Mouse (Mus musculus): ENCODE measurements around the gene Rpl23.

Gene Rpl23

GRCm38 (mm10) chr11:97813746-97814515, 31.7 kb upstream of the Rpl23 start:
- DNase-seq (ENCODE audit: low read depth, low spot score): no peak

- DNase-seq (ENCODE audit: low read depth, low spot score): peak; percentile 79
These were observed 30.8 kb upstream of the Rpl23 start for GRCm38 (mm10) chr11:97813085-97813484.

DNA sequence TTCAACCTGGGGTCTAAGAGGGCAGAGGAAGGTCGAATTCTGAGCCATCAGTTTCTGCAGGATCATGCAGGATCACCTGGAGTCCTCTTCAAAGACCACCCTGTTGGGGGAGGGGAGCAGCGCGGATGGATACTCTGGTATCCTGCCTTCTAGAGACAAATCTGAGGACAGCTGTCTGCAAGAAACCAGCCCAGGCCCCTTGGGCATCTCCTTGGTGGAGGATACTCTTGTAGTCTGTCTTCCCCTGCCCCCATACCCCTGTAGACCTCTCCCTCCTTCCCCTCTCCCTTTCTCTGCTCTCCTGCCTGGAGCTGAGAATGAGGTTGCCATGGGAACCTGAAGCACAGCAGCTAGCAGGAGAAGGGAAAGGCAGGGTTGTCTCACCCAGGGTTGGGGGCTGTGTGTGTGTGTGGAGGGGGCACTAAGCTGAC, 30.3 kb upstream of the Rpl23 start:
- DNase-seq (ENCODE audit: low read depth, low spot score): peak; percentile 81

- DNase-seq (ENCODE audit: low read depth, low spot score): no peak
These were observed 29.5 kb upstream of the Rpl23 start for GRCm38 (mm10) chr11:97811569-97812362.

DNA sequence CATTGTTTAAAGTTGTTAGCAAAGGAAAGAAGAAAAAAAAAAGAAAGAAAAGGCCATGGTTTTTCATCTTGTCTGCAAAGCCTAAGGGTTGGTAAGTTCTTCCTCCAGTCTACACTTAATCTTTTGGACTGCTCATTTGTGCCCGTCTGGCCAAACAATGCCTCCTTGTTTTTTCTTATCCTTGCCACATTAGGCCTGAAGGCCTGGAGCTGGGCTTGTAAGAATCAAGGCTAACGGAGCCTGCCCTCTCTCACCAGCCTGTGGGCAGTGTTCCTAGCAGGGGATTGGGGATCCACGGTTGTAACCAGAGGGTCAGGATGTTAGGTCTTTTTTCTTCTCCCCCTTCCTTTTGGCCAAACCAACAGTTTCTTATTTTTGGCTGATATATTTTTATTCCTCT, 28.7 kb upstream of the Rpl23 start:
- DNase-seq (ENCODE audit: low read depth, low spot score): no peak

- DNase-seq (ENCODE audit: low read depth, low spot score): peak; percentile 50
These were observed 28.1 kb upstream of the Rpl23 start for GRCm38 (mm10) chr11:97810356-97810755.

GRCm38 (mm10) chr11:97809235-97810121, 27.2 kb upstream of the Rpl23 start:
- DNase-seq (ENCODE audit: low read depth, low spot score): no peak

GRCm38 (mm10) chr11:97808621-97809234, 26.5 kb upstream of the Rpl23 start:
- peak; percentile 96 for DNase-seq (ENCODE audit: low read depth, low spot score)

- DNase-seq (ENCODE audit: low read depth, low spot score): peak; percentile 96
These were observed 25.9 kb upstream of the Rpl23 start for GRCm38 (mm10) chr11:97808093-97808492.

GRCm38 (mm10) chr11:97807626-97808025, 25.4 kb upstream of the Rpl23 start:
- DNase-seq (ENCODE audit: low read depth, low spot score): no peak

DNA sequence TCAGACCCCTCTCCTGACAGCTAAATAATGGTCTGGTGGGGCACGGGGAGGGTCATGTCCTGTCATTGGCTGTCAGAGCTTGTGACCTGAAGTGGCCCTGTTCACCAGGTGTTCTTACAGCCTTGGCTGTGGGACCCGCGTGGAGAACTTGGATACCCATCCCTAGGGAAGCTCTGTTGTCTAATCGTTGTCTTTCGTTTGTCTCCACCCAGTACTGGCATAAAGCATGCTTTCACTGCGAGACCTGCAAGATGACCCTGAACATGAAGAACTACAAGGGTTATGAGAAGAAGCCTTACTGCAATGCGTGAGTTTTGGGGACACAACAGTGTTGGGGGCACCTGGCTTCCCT, 24.4 kb upstream of the Rpl23 start:
- DNase-seq (ENCODE audit: low read depth, low spot score): no peak

DNA sequence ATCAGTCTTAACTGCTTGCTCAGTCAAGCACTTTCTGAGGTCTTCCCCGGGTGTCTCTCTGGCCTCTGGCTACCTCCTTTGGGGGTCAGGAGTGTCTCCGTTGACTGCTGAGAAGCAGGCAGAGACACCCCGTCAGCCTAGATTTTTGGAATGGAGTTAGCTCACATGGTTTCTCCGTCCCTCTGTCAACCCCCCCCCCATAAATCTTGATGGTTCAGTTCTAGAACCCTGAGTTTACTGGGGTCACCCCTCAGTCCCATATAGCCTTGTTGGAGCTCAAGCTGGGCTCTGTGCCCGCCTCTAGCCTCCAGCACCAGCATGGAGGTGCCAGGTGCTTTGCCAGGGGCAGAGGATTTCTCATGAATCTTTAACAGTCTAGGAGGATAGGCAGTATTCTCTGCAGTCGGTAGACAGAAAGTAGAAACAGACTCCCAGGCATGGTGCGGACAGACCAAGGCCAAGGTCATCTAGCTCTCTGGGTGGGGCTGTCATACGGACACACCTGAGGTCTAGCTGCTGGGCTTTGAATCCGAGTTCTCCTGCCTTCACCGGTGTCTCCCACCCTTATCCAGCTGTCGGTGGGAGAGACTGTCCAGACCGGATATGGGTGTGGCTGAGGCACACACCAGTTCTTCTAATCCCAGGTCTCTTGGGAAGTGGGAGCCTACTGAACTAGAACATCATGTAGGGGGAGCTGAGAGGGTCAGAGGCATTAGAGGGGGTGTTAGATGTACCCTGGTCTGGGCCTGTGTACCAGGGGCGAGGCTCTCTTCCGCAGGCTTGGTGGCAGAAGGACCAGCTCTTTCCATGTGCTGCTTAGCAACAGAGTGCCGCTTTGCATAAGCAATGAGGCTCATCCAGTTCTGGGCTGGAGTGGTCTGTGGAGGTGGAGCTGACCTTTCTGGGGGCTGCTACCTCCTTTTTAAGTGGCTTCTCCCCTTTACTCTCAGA, 23.7 kb upstream of the Rpl23 start:
- DNase-seq (ENCODE audit: low read depth, low spot score): peak; percentile 87

DNA sequence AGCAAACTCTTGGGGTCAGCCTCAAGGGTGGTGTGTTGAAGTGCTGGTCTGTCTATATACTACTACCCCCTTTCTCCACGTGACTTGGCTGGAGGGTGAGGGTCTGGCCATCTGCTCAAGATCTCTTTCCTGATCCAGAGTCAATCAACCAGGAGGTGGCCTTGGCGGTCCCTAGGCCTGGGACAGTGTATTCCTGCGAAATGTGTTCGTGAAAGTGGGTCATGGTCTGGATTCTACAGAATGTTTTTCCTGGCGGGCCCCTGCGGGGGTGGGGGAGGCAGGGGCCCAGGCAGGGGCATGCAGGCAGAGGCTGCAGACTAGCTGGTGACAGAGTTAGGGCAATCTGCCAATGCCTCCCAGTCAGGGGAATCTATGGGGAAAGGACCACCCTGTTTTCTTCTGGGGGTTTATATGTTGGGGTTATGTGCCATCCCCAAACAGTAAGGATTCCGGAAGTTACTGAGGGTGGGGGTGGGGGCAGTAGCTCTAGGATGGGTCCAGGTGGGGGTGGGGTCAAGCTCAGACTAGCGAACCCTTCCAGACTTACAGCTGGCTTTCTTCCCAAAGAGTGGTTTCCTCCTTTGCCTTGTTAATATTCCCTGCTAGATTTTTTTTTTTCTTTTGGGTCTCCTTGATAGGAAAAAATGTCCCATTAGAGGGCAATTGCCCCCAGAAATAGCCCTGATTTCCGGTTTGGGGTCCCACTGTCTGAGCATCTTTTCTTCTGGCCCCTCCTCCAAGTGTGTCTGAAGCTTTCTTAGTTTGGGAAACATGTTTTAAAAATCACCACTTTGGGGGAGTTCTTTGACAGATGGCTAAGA, 22.8 kb upstream of the Rpl23 start:
- DNase-seq (ENCODE audit: low read depth, low spot score): peak; percentile 37

DNA sequence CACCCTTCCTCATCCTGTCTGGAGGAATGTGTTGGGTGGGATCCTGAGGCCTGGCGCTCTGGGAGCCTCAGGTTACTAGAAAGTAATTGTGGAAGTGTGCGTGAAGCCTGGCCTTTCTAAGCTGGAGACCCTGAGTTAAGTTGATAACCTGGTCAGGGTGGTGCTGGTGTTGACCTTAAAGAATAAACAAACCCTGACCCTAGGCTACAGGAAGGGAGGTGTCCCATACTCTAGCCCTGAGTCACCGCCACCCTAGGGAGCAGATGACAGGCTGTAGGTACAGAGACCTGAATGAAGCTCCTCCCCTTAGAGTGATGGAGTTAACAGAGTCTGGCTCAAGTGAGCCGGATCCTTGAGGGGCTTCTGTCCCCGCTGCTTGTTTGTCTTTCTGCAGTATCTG, 21.6 kb upstream of the Rpl23 start:
- peak; percentile 70 for DNase-seq (ENCODE audit: low read depth, low spot score)

DNA sequence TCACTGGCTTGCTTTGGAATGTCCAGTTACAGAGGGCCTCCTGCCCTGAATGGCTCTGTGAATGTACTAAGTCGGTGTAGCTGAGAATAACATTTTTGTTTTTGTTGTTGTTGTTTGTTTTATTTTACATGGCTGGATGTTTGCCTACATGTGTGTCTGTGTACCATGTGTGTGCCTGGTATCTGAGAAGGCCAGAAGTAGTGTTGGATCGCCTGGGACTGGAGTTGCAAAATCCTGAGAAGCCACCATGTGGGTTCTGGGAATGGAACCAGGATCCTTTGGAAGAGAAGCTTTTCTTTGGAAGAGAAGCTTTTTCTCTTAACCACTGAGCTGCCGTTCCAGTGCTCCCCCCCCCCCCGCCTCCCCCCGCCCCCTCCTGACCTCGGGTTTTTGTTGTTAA, 20.3 kb upstream of the Rpl23 start:
- DNase-seq (ENCODE audit: low read depth, low spot score): no peak

GRCm38 (mm10) chr11:97802194-97802470, 19.9 kb upstream of the Rpl23 start:
- no peak for DNase-seq (ENCODE audit: low read depth, low spot score)

DNA sequence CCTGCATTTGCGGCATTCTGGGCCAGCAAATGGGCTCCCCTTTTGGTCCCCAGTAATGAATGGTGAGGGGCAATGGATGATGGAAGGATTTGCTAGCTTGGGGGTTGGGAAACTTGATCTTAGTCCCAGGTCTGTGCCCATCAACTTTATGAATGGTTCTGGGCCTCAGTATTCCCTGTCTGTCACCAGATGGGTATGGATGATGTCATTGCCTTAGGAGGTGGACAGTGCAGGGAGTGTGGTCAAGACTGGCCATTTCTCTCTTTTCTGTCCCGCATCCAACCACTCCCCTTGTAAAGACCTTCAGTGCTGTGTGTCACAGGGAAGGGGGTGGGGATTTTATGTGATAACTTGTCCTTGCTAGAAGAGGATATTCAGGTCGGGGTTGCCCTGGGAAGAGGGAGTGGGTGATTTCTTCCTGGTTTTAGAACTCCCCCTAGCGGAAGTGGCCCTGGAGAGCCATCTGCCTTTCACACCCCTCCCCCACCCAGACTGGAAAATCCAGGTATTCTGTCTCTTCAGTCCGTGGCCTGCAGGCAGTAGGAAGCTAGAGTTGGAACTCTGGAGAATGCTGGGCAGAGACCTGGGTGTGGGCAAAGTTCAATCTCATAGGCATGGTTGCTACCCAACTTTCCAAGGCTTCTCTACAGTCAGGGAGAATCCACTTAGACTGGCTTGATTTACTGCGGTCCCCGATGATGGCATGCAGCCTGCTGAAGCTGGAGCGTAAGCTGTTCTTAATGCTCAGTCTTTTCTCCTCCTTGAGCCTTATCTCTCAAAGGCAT, 19.4 kb upstream of the Rpl23 start:
- DNase-seq (ENCODE audit: low read depth, low spot score): peak; percentile 90

DNA sequence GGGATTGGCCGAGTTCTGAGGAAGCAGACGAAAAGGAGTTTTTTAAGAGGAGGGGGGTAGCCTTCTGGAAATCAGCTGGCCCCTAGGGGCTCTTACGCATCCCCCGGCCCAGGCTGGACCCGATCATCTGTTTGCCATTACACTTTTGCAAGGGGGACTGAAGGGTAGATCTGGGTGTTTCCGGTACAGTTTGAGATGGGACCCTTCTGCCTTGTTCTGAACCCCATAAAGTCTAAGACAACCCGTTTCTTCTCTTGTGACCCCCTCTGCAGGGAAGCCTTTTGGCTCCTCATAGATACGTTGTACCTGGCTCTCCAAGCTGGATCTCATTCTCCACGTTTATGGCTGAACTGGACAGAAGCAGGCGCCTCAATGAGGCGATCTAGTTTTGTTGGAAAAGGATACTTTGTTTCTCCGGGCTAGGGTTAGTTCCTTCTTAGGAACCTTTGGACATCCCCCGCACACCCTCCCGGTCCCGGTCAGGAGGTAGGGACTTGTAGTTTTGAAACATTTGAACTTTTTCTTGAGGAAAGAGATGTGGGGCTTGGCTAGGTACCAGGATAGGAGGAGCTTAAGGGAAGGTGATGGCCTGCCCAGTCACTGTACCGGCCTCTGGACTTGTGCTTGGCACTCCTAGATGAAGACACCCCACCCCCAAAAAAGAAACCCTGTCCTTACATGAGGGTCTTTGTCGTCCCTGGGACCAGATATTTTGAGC, 18.6 kb upstream of the Rpl23 start:
- DNase-seq (ENCODE audit: low read depth, low spot score): peak; percentile 39

Measured in R1 (cell line).